Mouse (Mus musculus) MEL (cell line): ENCODE measurements around the gene Cfl1.

Experiments
- CTCF ChIP-seq, 3 experiments: IDR thresholded peaks in 2 of 3; conservative IDR thresholded peaks in 1 of 3; 2 replicates each; pipeline ENCODE4 v1.5.1; 2011 to 2012; ENCODE audit warnings: low read length in 3 of 3, low read depth in 2 of 3, mild to moderate bottlenecking in 2 of 3, improper control_type of control experiment in 1 of 3, inconsistent platforms in 1 of 3, mixed read lengths in 1 of 3, moderate library complexity in 1 of 3; ENCODE audit not compliant: control insufficient read depth in 1 of 3, insufficient read depth in 1 of 3, poor library complexity in 1 of 3, severe bottlenecking in 1 of 3
- EP300 ChIP-seq, 2 experiments: IDR thresholded peaks; 2 replicates each; pipeline ENCODE4 v1.6.1; 2011; ENCODE audit warnings: improper control_type of control experiment in 2 of 2, low read length in 2 of 2, low read depth in 1 of 2, mild to moderate bottlenecking in 1 of 2
- GATA1 ChIP-seq: IDR thresholded peaks from 2 replicates; pipeline ENCODE4 v1.6.1; 2011; ENCODE audit warnings: low read depth, low read length, improper control_type of control experiment
- JUND ChIP-seq: IDR thresholded peaks from 2 replicates; pipeline ENCODE4 v1.6.1; 2011; ENCODE audit warnings: low read depth, mild to moderate bottlenecking, improper control_type of control experiment, low read length
- NRF1 ChIP-seq: IDR thresholded peaks from 2 replicates; pipeline ENCODE4 v1.6.1; 2014; ENCODE audit warnings: low read depth, mild to moderate bottlenecking, inconsistent platforms, low read length, improper control_type of control experiment, moderate library complexity; ENCODE audit not compliant: poor library complexity, insufficient read depth, severe bottlenecking
- POLR2A ChIP-seq, 2 experiments: IDR thresholded peaks; 2 replicates each; pipeline ENCODE4 v1.6.1; 2011 to 2012; ENCODE audit warnings: low read length in 2 of 2, mild to moderate bottlenecking in 2 of 2, control low read depth in 1 of 2, improper control_type of control experiment in 1 of 2, low read depth in 1 of 2, moderate library complexity in 1 of 2; ENCODE audit not compliant: control insufficient read depth in 1 of 2, insufficient read depth in 1 of 2, poor library complexity in 1 of 2
- POLR2AphosphoS5 ChIP-seq: IDR thresholded peaks from 2 replicates; pipeline ENCODE4 v1.6.1; 2012; ENCODE audit warnings: low read depth, borderline replicate concordance, mild to moderate bottlenecking, inconsistent platforms, low read length, moderate library complexity, mixed read lengths
- RAD21 ChIP-seq: IDR thresholded peaks from 2 replicates; pipeline ENCODE4 v1.6.1; 2011; ENCODE audit warnings: mild to moderate bottlenecking, low read depth, low read length, improper control_type of control experiment
- RCOR1 ChIP-seq: IDR thresholded peaks from 2 replicates; pipeline ENCODE4 v1.6.1; 2012; ENCODE audit warnings: low read depth, mild to moderate bottlenecking, inconsistent platforms, low read length, improper control_type of control experiment
- SIN3A ChIP-seq: IDR thresholded peaks from 2 replicates; pipeline ENCODE4 v1.6.1; 2012; ENCODE audit warnings: low read length, improper control_type of control experiment, inconsistent platforms
- ZC3H11A ChIP-seq: IDR thresholded peaks from 2 replicates; pipeline ENCODE4 v1.6.1; 2012; ENCODE audit warnings: low read depth, mild to moderate bottlenecking, inconsistent platforms, low read length, improper control_type of control experiment
- ZKSCAN1 ChIP-seq: IDR thresholded peaks from 2 replicates; pipeline ENCODE4 v1.6.1; 2012; ENCODE audit warnings: low read depth, mild to moderate bottlenecking, inconsistent platforms, low read length, improper control_type of control experiment, moderate library complexity

DNA sequence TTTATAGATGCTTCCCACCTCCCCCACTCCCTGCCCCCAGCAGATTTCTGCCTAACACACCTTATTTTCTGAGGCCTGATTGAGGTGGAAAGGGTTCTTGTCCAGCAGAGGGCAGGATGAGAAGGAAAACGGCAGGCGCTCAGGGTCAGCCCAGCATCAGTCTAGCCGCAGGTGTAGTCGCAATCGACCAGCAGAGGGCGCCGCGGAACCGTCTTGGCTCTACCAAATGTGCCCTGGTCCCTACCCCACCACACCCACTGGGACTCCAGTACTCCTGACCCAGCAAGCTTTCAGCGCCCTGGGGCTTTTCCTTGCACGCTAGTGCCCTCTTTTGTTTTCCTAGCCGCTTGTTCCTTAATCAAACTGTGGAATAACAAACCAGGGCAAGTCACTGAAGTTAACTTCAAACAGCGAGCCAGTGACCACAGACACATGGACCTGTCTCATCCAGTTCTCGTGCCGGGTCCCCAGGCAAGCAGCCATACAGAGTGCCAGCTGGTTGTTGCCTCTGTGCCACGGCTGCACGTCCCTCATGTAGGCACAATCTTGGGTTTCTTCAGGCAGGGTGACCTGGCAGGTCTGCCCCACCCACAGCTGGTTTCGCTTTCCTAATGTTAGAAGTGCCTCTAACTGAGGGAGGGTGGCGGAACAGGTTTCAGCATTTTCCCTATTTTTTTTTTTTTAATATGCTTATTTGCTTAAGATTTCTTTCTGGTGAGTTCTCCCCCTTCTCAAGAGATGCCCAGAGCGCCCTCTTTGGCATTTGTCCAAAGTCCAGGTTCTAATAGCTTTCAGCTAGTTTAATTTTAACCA, 39.3 kb downstream of the Cfl1 start:
- TF ChIP-seq RAD21 (peak; percentile 95), EP300 (IDR thresholded peaks at IDR 0.05; ENCODE audit: low read depth in 1 of 2, low read length in 2 of 2) (no peak), GATA1 (no peak), SIN3A (peak; percentile 66), JUND (no peak), ZKSCAN1 (no peak), POLR2AphosphoS5 (no peak), RCOR1 (no peak), POLR2A (IDR thresholded peaks at IDR 0.05; ENCODE audit: control insufficient read depth in 1 of 2, insufficient read depth in 1 of 2, low read depth in 1 of 2, low read length in 2 of 2, poor library complexity in 1 of 2) (no peak), CTCF (IDR thresholded peaks at IDR 0.05 in 2 of 3, conservative IDR thresholded peaks at IDR 0.05 in 1 of 3; ENCODE audit: control insufficient read depth in 1 of 3, insufficient read depth in 1 of 3, low read depth in 2 of 3, low read length in 3 of 3, poor library complexity in 1 of 3, severe bottlenecking in 1 of 3) (peak; percentile 92 to 100 (median 99)), ZC3H11A (peak; percentile 88), NRF1 (no peak)
